Mouse (Mus musculus) G1E (cell line): ENCODE data around the gene Chp1. TPM values are rescaled to one million over a fixed set of nuclear protein-coding genes. Genes with fewer than 3 reads are reported as not detected.
"Not testable (repeated sequence)": the region's sequence is repeated elsewhere in the genome, so short reads cannot be mapped to it uniquely, and the experiment has no call there.

ENCODE experiments used
- ATAC-seq: 2 replicates; pipeline ENCODE4 v1.8.0; 2016; ENCODE audit warnings: mild to moderate bottlenecking; ENCODE audit not compliant: insufficient number of reproducible peaks, poor library complexity, low FRiP score, severe bottlenecking; ENCODE audit errors: extremely low read depth
- DNase-seq: peaks from one replicate; pipeline ENCODE4 v3.0.0; 2012; ENCODE audit warnings: low spot score
- H3K27me3 ChIP-seq: 2 replicates; pipeline ENCODE4 v1.6.1; 2012; ENCODE audit warnings: mild to moderate bottlenecking, low read length, inconsistent platforms; ENCODE audit not compliant: insufficient read depth
- H3K36me3 ChIP-seq: replicated peaks from 2 replicates; pipeline ENCODE3; 2012; ENCODE audit warnings: mild to moderate bottlenecking, inconsistent platforms
- H3K4me1 ChIP-seq: 2 replicates; pipeline ENCODE4 v1.6.1; 2012; ENCODE audit warnings: low read depth, low read length, inconsistent platforms, mixed read lengths; ENCODE audit not compliant: insufficient read depth
- H3K4me3 ChIP-seq: 2 replicates; pipeline ENCODE4 v1.5.1; 2012; ENCODE audit warnings: low read depth, mild to moderate bottlenecking, inconsistent platforms, low read length, moderate library complexity, mixed read lengths
- H3K9me3 ChIP-seq: replicated peaks from 2 replicates; pipeline ENCODE4 v1.6.1; 2012; ENCODE audit warnings: inconsistent platforms
- CTCF ChIP-seq: IDR thresholded peaks from 2 replicates; pipeline ENCODE4 v1.5.1; 2012; ENCODE audit warnings: low read depth, low read length, inconsistent platforms, mixed read lengths
- GATA1 ChIP-seq: IDR thresholded peaks from 2 replicates; pipeline ENCODE4 v1.6.1; 2012; ENCODE audit warnings: borderline replicate concordance, low read length, inconsistent platforms, mixed read lengths
- GATA2 ChIP-seq: IDR thresholded peaks from 2 replicates; pipeline ENCODE4 v1.6.1; 2012; ENCODE audit warnings: low read depth, low read length, inconsistent platforms, borderline replicate concordance
- POLR2AphosphoS5 ChIP-seq: IDR thresholded peaks from 2 replicates; pipeline ENCODE4 v1.6.1; 2012; ENCODE audit warnings: low read depth, low read length, inconsistent platforms; ENCODE audit not compliant: insufficient replicate concordance
- TAL1 ChIP-seq: conservative IDR thresholded peaks from 2 replicates; pipeline ENCODE4 v1.6.1; 2012; ENCODE audit warnings: low read depth, low read length, inconsistent platforms, mixed read lengths
- polyA plus RNA-seq: library from polyadenylated mRNA; stranded (reverse); fragments of >175 nt; gene quantifications from 2 replicates; pipeline ENCODE4 v1.2.3, GENCODE M21; 2012
- total RNA-seq, 2 experiments: library from RNA; stranded (forward) in 1 of 2; stranded (reverse) in 1 of 2; fragments of 200-1000 nt in 1 of 2; fragments of >200 nt in 1 of 2; fragmentation: Nextera tagmentation in 1 of 2; gene quantifications; 2 replicates each; pipeline ENCODE4 v1.2.3; 2014 to 2017

Chp1 gene
- total RNA-seq (2014; fragmentation: Nextera tagmentation) = 84.1 and 108 TPM in 2 replicates
- 72.4 and 77.2 TPM in 2 replicates for total RNA-seq (2017)
- polyA plus RNA-seq = 15.6 and 17.3 TPM in 2 replicates

GRCm38 (mm10) chr2:119547522-119548370 lies at the start of gene Chp1, which contains the start of gene Exd1:
Gene Chp1 (plus strand): TSS chr2:119547697.
Gene Exd1 (minus strand): TSS chr2:119547627.
- Histone ChIP-seq H3K27me3 (no peaks in the 10 kb centered on the region), H3K9me3 (no peaks in the 10 kb centered on the region), H3K4me1 (peaks cover 39% of the 10 kb centered on the region), H3K36me3 (peaks cover 9% of the 10 kb centered on the region), H3K4me3 (peak within 1 kb of the TSS; percentile 83)
- no peak for TF ChIP-seq POLR2AphosphoS5
- no peak for TF ChIP-seq GATA1
- no peak for TF ChIP-seq CTCF
- TF ChIP-seq GATA2 = no peak
- no peak for TF ChIP-seq TAL1
- ATAC-seq = peak; percentile 84
- DNase-seq = peak; percentile 96

DNA sequence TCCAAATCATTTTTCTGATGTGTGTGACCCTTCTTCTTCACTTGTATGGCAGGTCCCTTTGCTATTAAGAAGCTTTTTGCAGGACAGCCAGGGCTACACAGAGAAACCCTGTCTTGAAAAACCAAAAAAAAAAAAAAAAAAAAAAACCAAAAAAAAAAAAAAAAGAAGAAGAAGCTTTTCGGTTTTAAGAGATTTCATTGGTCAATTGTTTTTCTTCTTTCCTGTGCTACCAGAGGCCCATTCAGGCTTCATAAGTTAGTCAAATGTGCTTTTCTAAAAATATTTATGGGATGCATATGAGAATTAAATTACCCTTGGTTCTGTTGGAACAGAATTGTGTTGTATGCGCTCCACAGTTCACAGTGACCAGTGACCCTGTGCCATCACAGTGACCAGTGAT lies 48.6 kb upstream of the Chp1 start:
- H3K4me1 ChIP-seq = no peaks in the 10 kb centered on the region; the same call in 1 of the 2 replicates
- no peaks in the 10 kb centered on the region for H3K36me3 ChIP-seq
- H3K27me3 ChIP-seq = peaks cover 25% of the 10 kb centered on the region
- no peak overlapping the region for H3K4me3 ChIP-seq
- H3K9me3 ChIP-seq = no peaks in the 10 kb centered on the region
- DNase-seq (no peak), ATAC-seq (no peak)
- TF ChIP-seq GATA2 (no peak), GATA1 (no peak), TAL1 (no peak), CTCF (no peak), POLR2AphosphoS5 (no peak)

GRCm38 (mm10) chr2:119500965-119501652 lies 46.4 kb upstream of the Chp1 start:
- TF ChIP-seq POLR2AphosphoS5 = no peak
- TF ChIP-seq GATA2 = no peak
- no peak for TF ChIP-seq GATA1
- no peak for TF ChIP-seq TAL1
- no peak for TF ChIP-seq CTCF
- DNase-seq (no peak), ATAC-seq (no peak)
- Histone ChIP-seq H3K4me3 (no peak overlapping the region), H3K36me3 (no peaks in the 10 kb centered on the region), H3K9me3 (no peaks in the 10 kb centered on the region), H3K4me1 (no peaks in the 10 kb centered on the region; the same call in 1 of the 2 replicates), H3K27me3 (peaks cover 23% of the 10 kb centered on the region)

- Histone ChIP-seq H3K9me3 (no peaks in the 10 kb centered on the region), H3K36me3 (no peaks in the 10 kb centered on the region), H3K27me3 (peaks cover 10% of the 10 kb centered on the region), H3K4me1 (no peaks in the 10 kb centered on the region), H3K4me3 (no peak overlapping the region)
- TF ChIP-seq POLR2AphosphoS5 (no peak), GATA2 (no peak), GATA1 (no peak), CTCF (no peak), TAL1 (no peak)
- DNase-seq (no peak), ATAC-seq (no peak)
Measured at GRCm38 (mm10) chr2:119507108-119507507, 40.4 kb upstream of the Chp1 start.

- H3K27me3 ChIP-seq = peaks cover 12% of the 10 kb centered on the region
- H3K36me3 ChIP-seq, H3K4me1 ChIP-seq, DNase-seq, ATAC-seq, H3K4me3 ChIP-seq, H3K9me3 ChIP-seq: not testable (repeated sequence)
Measured at GRCm38 (mm10) chr2:119508518-119508917, 39.0 kb upstream of the Chp1 start.

- no peaks in the 10 kb centered on the region for H3K36me3 ChIP-seq
- no peaks in the 10 kb centered on the region for H3K9me3 ChIP-seq
- ATAC-seq (no peak), DNase-seq (no peak)
- H3K4me3 ChIP-seq = no peak overlapping the region
- H3K27me3 ChIP-seq = peaks cover 10% of the 10 kb centered on the region
- no peak for TF ChIP-seq GATA2
- no peak for TF ChIP-seq TAL1
- no peaks in the 10 kb centered on the region for H3K4me1 ChIP-seq
Measured at GRCm38 (mm10) chr2:119510856-119511255, 36.6 kb upstream of the Chp1 start.
